Mouse (Mus musculus): ENCODE data around the gene Clock. TPM values are rescaled to one million over a fixed set of nuclear protein-coding genes. Genes with fewer than 3 reads are reported as not detected.
A peak's percentile ranks its signal among the peaks of the same experiment; 100 is the strongest.

The Clock gene
- polyA plus RNA-seq, 1 experiment from 2014 or later = 10.9 TPM

GRCm38 (mm10) chr5:76325113-76325512 is 20.5 kb upstream of the Clock start:
- H3K36me3 ChIP-seq (ENCODE audit: control insufficient read depth, insufficient read depth, low read length) = no peaks in the 10 kb centered on the region

GRCm38 (mm10) chr5:76321249-76322196 is 16.9 kb upstream of the Clock start:
- no peak for ATAC-seq
- H3K9ac ChIP-seq (ENCODE audit: low read depth, low read length) = no peak overlapping the region
- no peaks in the 10 kb centered on the region for H3K9me3 ChIP-seq (ENCODE audit: control insufficient read depth, low read length)
- no peak overlapping the region for H3K27ac ChIP-seq (ENCODE audit: low read length)
- H3K4me1 ChIP-seq (ENCODE audit: control insufficient read depth, insufficient read depth, low read length) = no peaks in the 10 kb centered on the region
- H3K4me3 ChIP-seq (ENCODE audit: low read length) = no peak overlapping the region
- WGBS = 51% methylated on average over 11 of the region's 11 CpGs
- H3K36me3 ChIP-seq (ENCODE audit: control insufficient read depth, insufficient read depth, low read length) = no peaks in the 10 kb centered on the region
- no peaks in the 10 kb centered on the region for H3K27me3 ChIP-seq (replicated peaks; ENCODE audit: control insufficient read depth, insufficient read depth, low read length)
- H3K4me2 ChIP-seq (ENCODE audit: low read depth, low read length) = no peak overlapping the region

More at GRCm38 (mm10) chr5:76325113-76325512, 20.5 kb upstream of the Clock start:
- H3K27me3 ChIP-seq (replicated peaks; ENCODE audit: control insufficient read depth, insufficient read depth, low read length) = no peaks in the 10 kb centered on the region
- H3K4me3 ChIP-seq (ENCODE audit: low read length) = no peak overlapping the region
- H3K4me1 ChIP-seq (ENCODE audit: control insufficient read depth, insufficient read depth, low read length) = no peaks in the 10 kb centered on the region
- H3K27ac ChIP-seq (ENCODE audit: low read length) = no peak overlapping the region
- H3K9ac ChIP-seq (ENCODE audit: low read depth, low read length) = no peak overlapping the region
- no peak overlapping the region for H3K4me2 ChIP-seq (ENCODE audit: low read depth, low read length)
- WGBS = 84% methylated on average over 4 of the region's 4 CpGs
- no peak for ATAC-seq
- H3K9me3 ChIP-seq (ENCODE audit: control insufficient read depth, low read length) = no peaks in the 10 kb centered on the region

GRCm38 (mm10) chr5:76308206-76308605 is 3.6 kb upstream of the Clock start:
- Histone ChIP-seq H3K27me3 (replicated peaks; ENCODE audit: control insufficient read depth, insufficient read depth, low read length) (no peaks in the 10 kb centered on the region), H3K9ac (ENCODE audit: low read depth, low read length) (no peak overlapping the region), H3K27ac (ENCODE audit: low read length) (no peak overlapping the region), H3K9me3 (ENCODE audit: control insufficient read depth, low read length) (no peaks in the 10 kb centered on the region), H3K4me2 (ENCODE audit: low read depth, low read length) (no peak overlapping the region), H3K4me3 (ENCODE audit: low read length) (no peak overlapping the region), H3K4me1 (ENCODE audit: control insufficient read depth, insufficient read depth, low read length) (peaks cover 8% of the 10 kb centered on the region), H3K36me3 (ENCODE audit: control insufficient read depth, insufficient read depth, low read length) (no peaks in the 10 kb centered on the region)
- ATAC-seq = no peak
- WGBS = 74% methylated on average over 2 of the region's 2 CpGs

DNA sequence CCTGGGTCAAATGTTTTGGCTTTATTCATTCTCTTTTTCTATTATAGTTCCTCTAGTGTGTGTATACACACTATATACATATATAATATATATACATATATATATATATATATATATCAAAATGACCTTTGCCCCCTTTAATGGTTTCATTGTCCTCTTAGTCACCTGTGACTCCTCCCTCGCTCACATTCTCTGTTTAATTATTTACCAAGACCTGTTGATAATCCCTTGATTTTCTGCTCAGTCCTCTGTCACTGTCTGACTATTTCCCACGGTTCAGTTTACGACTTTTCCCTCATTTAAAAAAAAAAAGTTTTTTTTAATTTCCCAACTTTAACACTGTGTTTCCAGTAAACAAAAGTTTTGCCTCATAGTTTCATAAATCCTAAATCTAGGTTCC is 1.7 kb upstream of the Clock start:
- no peaks in the 10 kb centered on the region for H3K27me3 ChIP-seq (replicated peaks; ENCODE audit: control insufficient read depth, insufficient read depth, low read length)
- H3K27ac ChIP-seq (ENCODE audit: low read length) = peak overlapping the region; percentile 99
- H3K4me1 ChIP-seq (ENCODE audit: control insufficient read depth, insufficient read depth, low read length) = peaks cover 10% of the 10 kb centered on the region
- peak overlapping the region; percentile 57; the same call in 1 of the 2 replicates for H3K4me2 ChIP-seq (ENCODE audit: low read depth, low read length)
- WGBS = 53% methylated on average over 3 of the region's 3 CpGs
- H3K9ac ChIP-seq (ENCODE audit: low read depth, low read length) = no peak overlapping the region
- ATAC-seq = peak; percentile 43
- no peaks in the 10 kb centered on the region for H3K9me3 ChIP-seq (ENCODE audit: control insufficient read depth, low read length)
- no peak overlapping the region; the same call in 1 of the 2 replicates for H3K4me3 ChIP-seq (ENCODE audit: low read length)
- H3K36me3 ChIP-seq (ENCODE audit: control insufficient read depth, insufficient read depth, low read length) = no peaks in the 10 kb centered on the region

GRCm38 (mm10) chr5:76305616-76306015 is 1.0 kb upstream of the Clock start:
- WGBS = 3% methylated on average over 8 of the region's 8 CpGs
- no peaks in the 10 kb centered on the region for H3K9me3 ChIP-seq (ENCODE audit: control insufficient read depth, low read length)
- peak overlapping the region; percentile 99 for H3K27ac ChIP-seq (ENCODE audit: low read length)
- H3K27me3 ChIP-seq (replicated peaks; ENCODE audit: control insufficient read depth, insufficient read depth, low read length) = no peaks in the 10 kb centered on the region
- peaks cover 15% of the 10 kb centered on the region for H3K4me1 ChIP-seq (ENCODE audit: control insufficient read depth, insufficient read depth, low read length)
- peak overlapping the region; percentile 92 for H3K4me3 ChIP-seq (ENCODE audit: low read length)
- peak overlapping the region; percentile 57 for H3K4me2 ChIP-seq (ENCODE audit: low read depth, low read length)
- peak overlapping the region; percentile 55 for H3K9ac ChIP-seq (ENCODE audit: low read depth, low read length)
- no peaks in the 10 kb centered on the region for H3K36me3 ChIP-seq (ENCODE audit: control insufficient read depth, insufficient read depth, low read length)
- ATAC-seq = peak; percentile 24

DNA sequence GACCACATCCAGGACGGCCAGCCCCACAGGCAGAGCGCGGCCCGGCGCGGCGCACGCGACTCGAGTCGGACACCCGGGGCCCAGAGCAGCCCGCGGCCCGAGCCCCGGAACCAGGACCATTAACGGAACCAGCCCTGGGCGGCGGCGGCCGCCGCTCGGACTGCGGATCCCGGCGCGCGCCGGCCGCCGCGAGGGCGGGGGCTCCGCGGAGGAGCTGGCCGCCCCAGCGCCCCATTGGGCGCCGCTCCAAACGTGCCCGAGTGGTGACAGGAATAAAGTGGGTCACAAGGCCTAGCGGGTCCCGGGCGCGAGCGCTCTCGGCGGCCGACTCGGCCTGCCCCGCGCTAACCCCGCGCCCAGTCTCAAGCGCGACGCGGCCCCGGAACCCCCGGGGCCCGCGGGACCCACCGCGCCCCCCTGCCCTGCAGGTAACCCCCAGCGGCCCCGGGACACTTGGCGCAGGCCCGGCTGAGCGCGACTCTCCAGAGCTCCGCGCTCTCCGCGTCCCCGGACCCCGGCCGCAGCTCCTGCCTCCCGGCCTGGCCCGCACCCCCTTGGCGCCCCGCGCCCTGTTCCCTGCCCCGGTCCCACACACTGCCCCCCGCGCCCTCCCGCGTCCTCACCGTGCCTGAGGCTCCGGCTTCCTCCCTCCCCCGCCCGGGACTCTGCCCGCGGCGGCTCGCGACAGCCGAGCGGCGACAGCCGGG is 694 bp downstream of the Clock start:
- H3K9me3 ChIP-seq (ENCODE audit: control insufficient read depth, low read length) = no peaks in the 10 kb centered on the region
- H3K36me3 ChIP-seq (ENCODE audit: control insufficient read depth, insufficient read depth, low read length) = no peaks in the 10 kb centered on the region

GRCm38 (mm10) chr5:76303379-76303744 is 1.2 kb downstream of the Clock start:
- peak overlapping the region; percentile 99 for H3K9ac ChIP-seq (ENCODE audit: low read depth, low read length)
- no peaks in the 10 kb centered on the region for H3K9me3 ChIP-seq (ENCODE audit: control insufficient read depth, low read length)
- no peak for ATAC-seq
- peaks cover 11% of the 10 kb centered on the region for H3K4me1 ChIP-seq (ENCODE audit: control insufficient read depth, insufficient read depth, low read length)
- no peaks in the 10 kb centered on the region for H3K36me3 ChIP-seq (ENCODE audit: control insufficient read depth, insufficient read depth, low read length)
- WGBS = 4% methylated on average over 11 of the region's 11 CpGs
- H3K27me3 ChIP-seq (replicated peaks; ENCODE audit: control insufficient read depth, insufficient read depth, low read length) = no peaks in the 10 kb centered on the region
- H3K4me2 ChIP-seq (ENCODE audit: low read depth, low read length) = peak overlapping the region; percentile 69
- H3K27ac ChIP-seq (ENCODE audit: low read length) = peak overlapping the region; percentile 99
- H3K4me3 ChIP-seq (ENCODE audit: low read length) = peak overlapping the region; percentile 92

More for the DNA sequence above, 694 bp downstream of the Clock start:
- Histone ChIP-seq H3K4me1 (ENCODE audit: control insufficient read depth, insufficient read depth, low read length) (peaks cover 11% of the 10 kb centered on the region), H3K27me3 (replicated peaks; ENCODE audit: control insufficient read depth, insufficient read depth, low read length) (no peaks in the 10 kb centered on the region), H3K9ac (ENCODE audit: low read depth, low read length) (peak overlapping the region; percentile 99), H3K4me2 (ENCODE audit: low read depth, low read length) (peak overlapping the region; percentile 69), H3K4me3 (ENCODE audit: low read length) (peak overlapping the region; percentile 92), H3K27ac (ENCODE audit: low read length) (peak overlapping the region; percentile 99)
- WGBS = under 1% methylated on average over 86 of the region's 100 CpGs
- ATAC-seq = peak; percentile 66

- Histone ChIP-seq H3K4me3 (ENCODE audit: low read length) (no peak overlapping the region), H3K4me2 (ENCODE audit: low read depth, low read length) (no peak overlapping the region), H3K27ac (ENCODE audit: low read length) (no peak overlapping the region), H3K36me3 (ENCODE audit: control insufficient read depth, insufficient read depth, low read length) (no peaks in the 10 kb centered on the region), H3K9me3 (ENCODE audit: control insufficient read depth, low read length) (no peaks in the 10 kb centered on the region), H3K27me3 (replicated peaks; ENCODE audit: control insufficient read depth, insufficient read depth, low read length) (no peaks in the 10 kb centered on the region), H3K9ac (ENCODE audit: low read depth, low read length) (no peak overlapping the region), H3K4me1 (ENCODE audit: control insufficient read depth, insufficient read depth, low read length) (peaks cover 12% of the 10 kb centered on the region)
- 83% methylated on average over 2 of the region's 2 CpGs for WGBS
- ATAC-seq = no peak
Observed at GRCm38 (mm10) chr5:76302009-76302408, 2.6 kb downstream of the Clock start.

- Histone ChIP-seq H3K4me1 (ENCODE audit: control insufficient read depth, insufficient read depth, low read length) (no peaks in the 10 kb centered on the region), H3K27me3 (replicated peaks; ENCODE audit: control insufficient read depth, insufficient read depth, low read length) (no peaks in the 10 kb centered on the region), H3K36me3 (ENCODE audit: control insufficient read depth, insufficient read depth, low read length) (peaks cover 2% of the 10 kb centered on the region; the same call in 1 of the 2 replicates), H3K4me3 (ENCODE audit: low read length) (no peak overlapping the region), H3K9me3 (ENCODE audit: control insufficient read depth, low read length) (no peaks in the 10 kb centered on the region), H3K9ac (ENCODE audit: low read depth, low read length) (no peak overlapping the region), H3K4me2 (ENCODE audit: low read depth, low read length) (no peak overlapping the region), H3K27ac (ENCODE audit: low read length) (peak overlapping the region; percentile 23; the same call in 1 of the 2 replicates)
- WGBS = 71% methylated on average over 8 of the region's 8 CpGs
- peak; percentile 62 for ATAC-seq
Observed at GRCm38 (mm10) chr5:76289234-76289691, 15.3 kb downstream of the Clock start.

Data from intestine, embryonic 16.5 days (tissue).